Mouse (Mus musculus) urinary bladder, postnatal 25 days (tissue): ENCODE results near the gene Plekha4.
"Not testable (repeated sequence)": the region's sequence is repeated elsewhere in the genome, so short reads cannot be mapped to it uniquely, and the experiment has no call there.

Source experiments
- DNase-seq: peaks from one replicate; pipeline ENCODE4 v3.0.0; 2022; ENCODE audit warnings: low spot score

Plekha4 gene

GRCm38 (mm10) chr7:45525809-45526473, at the start of gene Plekha4, which contains the start of gene Ppp1r15a:
Plekha4 (plus strand) TSS chr7:45526330.
Ppp1r15a (minus strand) TSS chr7:45526268.
- DNase-seq, result peak; percentile 98

GRCm38 (mm10) chr7:45476453-45476852, 49.7 kb upstream of the Plekha4 start:
- no peak for DNase-seq

GRCm38 (mm10) chr7:45477003-45477402, 49.1 kb upstream of the Plekha4 start:
- DNase-seq, result peak; percentile 59

- no peak for DNase-seq
These were observed 47.4 kb upstream of the Plekha4 start for GRCm38 (mm10) chr7:45478774-45479173.

DNA sequence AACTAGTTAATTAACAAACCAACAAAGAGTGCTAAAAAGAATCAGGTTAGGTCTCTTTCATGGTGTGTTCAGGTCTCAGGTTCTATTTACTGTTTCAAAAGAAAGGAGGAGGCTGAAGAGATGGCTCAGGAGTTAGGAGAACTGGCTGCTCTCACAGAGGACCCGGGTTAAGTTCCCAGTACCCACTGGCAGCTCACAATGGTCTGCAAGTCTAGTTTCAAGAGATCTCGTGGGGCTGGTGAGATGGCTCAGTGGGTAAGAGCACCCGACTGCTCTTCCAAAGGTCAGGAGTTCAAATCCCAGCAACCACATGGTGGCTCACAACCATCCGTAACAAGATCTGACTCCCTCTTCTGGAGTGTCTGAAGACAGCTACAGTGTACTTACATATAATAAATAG, 45.8 kb upstream of the Plekha4 start:
- not testable (repeated sequence) for DNase-seq

GRCm38 (mm10) chr7:45481374-45481927, 44.7 kb upstream of the Plekha4 start, which contains the start of gene Tulp2:
Tulp2 (plus strand) TSS chr7:45481877.
- DNase-seq, result no peak

- no peak for DNase-seq
These were observed 44.0 kb upstream of the Plekha4 start for GRCm38 (mm10) chr7:45482166-45482565.

GRCm38 (mm10) chr7:45484985-45485384, 41.1 kb upstream of the Plekha4 start:
- DNase-seq, result not testable (repeated sequence)

DNA sequence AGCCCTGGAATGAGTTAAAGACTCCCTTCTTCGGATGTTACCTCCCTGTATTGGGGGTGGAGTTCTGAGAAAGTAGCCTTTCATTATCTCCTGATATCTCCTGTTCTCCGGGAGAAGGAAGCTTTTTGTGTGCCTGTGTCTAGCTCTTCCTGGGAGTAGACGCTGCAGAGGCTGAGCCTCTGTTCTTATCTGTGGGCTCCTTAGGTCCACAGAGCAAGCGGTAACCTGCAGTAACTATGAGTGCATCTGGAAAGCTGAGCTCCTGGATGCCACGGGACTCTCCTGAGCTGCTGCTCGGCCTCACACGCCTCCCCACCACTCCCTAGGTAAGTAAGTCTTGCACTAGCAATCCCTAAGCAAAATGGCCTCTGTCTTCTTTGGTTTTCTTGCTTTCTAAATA, 40.0 kb upstream of the Plekha4 start:
- DNase-seq, result no peak

DNA sequence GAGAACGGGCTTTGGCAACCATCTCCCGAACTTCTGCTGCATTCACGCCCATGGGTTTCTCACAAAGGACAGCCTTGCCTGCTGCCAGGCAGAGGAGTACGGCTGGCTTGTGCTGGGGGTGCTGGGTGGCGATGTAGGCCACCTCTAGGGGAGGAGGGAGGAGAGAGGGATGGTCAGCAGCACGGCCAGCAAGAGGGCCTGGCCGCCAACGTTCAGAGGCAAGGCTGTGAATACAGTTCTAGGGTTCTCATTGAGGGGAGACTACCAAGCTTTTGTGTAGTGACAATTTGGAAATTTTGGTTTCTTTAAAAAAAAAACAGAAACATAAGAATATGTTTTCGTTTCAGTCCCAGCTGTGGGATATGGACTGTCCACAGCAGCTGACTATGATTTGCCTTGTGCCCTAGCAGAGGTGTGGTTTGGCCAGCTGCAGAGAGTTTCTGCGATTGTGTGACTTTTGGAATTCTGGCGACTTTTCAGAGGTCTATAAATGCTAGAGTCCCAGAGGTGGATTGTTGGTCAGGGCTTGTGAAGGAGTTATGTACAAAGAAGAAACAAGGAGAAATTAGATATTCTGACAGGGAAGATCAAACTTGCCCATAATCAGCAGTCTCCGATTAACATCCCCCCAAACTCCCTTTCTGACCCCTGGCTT, 39.2 kb upstream of the Plekha4 start, which contains the start of gene Gm45808:
Gene Gm45808, minus strand, starts transcription at position 51 of the 655 bp plus-strand sequence.
- no peak for DNase-seq

DNA sequence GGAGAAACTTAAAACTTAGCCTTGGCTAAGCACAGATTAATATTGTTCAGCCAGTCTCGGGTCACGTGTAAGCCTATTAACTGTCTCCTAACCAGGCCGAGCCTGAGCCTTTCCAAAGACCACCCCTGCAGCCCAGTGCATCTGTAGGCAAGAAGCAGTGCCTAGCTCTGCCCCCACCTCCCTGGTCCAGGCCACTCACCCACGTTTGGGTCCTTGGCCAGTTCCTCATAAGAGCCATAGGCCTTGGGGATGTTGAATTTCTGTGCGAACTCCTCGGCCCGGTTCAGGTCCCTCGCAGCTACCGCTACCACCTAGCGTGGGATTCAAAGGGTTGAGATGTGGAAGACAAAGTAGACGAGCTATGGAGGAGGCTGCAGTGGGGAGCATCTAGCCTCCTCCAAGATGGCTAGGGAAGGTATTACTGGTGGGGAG, 38.3 kb upstream of the Plekha4 start:
- DNase-seq, result no peak

- peak; percentile 52 for DNase-seq
These were observed 37.6 kb upstream of the Plekha4 start, which contains the start of gene Dhdh for GRCm38 (mm10) chr7:45488293-45489204. Dhdh (minus strand) TSS chr7:45488805.

DNA sequence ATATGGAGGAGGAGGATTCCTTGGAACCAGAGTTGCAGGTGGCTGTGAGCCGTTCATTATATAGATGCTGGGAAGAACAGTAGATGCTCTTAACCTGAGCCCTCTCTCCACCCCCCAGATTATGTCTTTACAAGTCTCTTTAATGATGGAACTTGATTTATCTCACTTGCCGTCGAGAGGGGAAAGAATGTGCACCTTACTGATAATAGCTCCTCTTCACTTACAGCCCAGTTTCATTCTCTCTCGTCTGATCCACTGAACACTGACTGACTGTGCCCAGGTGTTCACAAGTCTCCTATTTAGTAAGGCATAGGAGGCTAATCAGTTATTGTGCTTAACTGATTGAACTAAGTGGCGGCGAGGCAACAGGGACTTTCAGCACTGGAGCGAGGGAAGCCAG, 36.6 kb upstream of the Plekha4 start:
- DNase-seq, result no peak

DNA sequence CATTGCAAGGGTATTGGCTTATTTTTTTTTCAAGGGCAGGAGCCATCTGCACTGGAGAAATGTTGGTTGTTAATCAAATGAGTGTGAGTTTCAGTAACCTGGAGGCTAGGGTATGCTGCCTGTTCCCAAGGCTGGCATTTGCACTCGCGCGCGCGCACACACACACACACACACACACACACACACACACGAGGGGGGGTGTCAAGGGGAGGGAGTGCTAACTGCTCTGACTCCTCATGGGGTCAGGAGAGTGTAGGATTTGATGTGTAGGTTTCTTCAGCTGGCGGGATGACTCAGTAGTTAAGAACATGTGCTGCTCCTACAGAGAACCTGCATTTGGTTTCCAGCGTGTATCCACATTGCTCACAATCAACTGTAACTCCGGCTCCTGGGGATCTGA, 35.3 kb upstream of the Plekha4 start:
- DNase-seq, result no peak

GRCm38 (mm10) chr7:45491264-45491663, 34.9 kb upstream of the Plekha4 start:
- no peak for DNase-seq

DNA sequence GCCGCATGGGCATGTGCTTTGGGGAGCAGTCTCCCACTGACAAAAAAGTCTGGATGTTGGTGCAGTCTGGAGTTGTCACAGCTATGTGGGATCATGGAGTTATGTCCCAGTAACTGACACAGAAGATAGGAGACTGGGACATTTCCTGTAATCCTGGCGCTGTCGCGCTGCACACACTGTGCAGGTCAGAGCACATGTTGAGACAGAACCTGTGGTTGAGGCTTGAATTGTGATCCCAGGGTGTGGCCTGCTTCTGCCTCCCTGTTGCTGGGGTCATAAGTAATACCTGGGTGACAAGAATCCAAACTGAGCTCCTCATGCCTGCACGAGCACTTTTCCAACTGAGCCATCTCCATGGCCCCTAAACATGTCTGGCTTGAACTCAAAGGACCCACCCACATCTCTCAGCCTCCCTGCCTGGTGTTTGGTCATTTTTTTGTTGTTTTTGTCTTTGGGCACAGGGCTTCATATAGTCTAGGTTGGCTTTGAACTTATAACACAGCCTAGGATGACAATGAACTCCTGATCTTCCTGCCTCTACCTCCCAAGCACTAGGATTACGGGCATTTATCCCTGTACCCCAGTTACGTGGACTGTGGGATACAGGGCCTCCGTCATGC, 33.8 kb upstream of the Plekha4 start:
- no peak for DNase-seq

- DNase-seq, result no peak
These were observed 33.2 kb upstream of the Plekha4 start for GRCm38 (mm10) chr7:45492951-45493350.

- DNase-seq, result no peak
These were observed 31.6 kb upstream of the Plekha4 start for GRCm38 (mm10) chr7:45494548-45494947.

DNA sequence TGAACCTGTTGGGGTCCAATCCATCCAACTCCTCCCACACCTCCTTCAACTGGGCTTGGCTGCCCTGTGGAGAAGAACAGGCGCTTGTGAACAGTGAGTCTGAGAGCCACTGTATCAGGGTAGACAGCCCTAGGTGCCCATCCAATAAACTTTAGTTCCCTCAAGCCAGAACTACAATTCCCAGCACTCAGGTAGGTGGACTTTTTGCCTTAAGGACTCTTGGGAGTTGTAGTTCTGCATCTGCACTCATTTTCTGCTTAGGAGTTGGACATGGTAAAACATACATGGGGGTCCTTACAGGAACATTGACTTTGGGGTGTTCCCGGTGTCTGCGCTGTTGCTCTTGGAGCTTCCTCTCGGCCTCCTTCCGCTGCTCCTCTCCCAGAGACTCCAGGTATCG, 27.7 kb upstream of the Plekha4 start:
- DNase-seq, result no peak

GRCm38 (mm10) chr7:45507583-45507982, 18.5 kb upstream of the Plekha4 start:
- no peak for DNase-seq

DNA sequence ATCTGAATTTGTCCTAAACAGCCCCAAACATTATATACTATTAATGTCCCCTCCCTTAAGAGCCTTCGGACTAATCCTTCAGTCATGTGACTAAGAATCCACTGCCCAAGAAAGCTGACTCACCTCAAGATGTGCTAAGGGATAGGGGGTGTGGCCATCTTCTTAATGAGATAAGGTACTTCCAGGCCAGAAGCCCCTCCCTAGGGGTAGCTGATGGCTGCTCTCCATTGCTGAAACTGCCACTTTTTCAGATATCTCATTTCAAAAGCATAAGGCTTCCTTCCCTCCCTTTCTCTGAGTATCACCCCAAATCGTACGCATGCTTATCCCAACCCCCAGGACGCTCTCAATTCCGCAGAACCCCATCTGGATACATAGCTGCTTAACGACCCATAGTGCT, 17.6 kb upstream of the Plekha4 start:
- DNase-seq, result no peak
